Mouse (Mus musculus): Measurements from ENCODE around the gene Ubtf.

- TF ChIP-seq POLR2A (IDR thresholded peaks at IDR 0.05; ENCODE audit: insufficient read depth, low read depth, low read length) = no peak
- peak; percentile 43 for TF ChIP-seq CTCF (IDR thresholded peaks at IDR 0.05)
- no peak for TF ChIP-seq EP300 (IDR thresholded peaks at IDR 0.05; ENCODE audit: insufficient read depth, low read depth, low read length)
These were observed 61.0 kb downstream of the Ubtf start for GRCm38 (mm10) chr11:102258521-102258920.
